Mouse (Mus musculus): Measurements from ENCODE around the gene Dapk2. TPM values are rescaled to one million over a fixed set of nuclear protein-coding genes. Genes with fewer than 3 reads are reported as not detected.

Dapk2 gene
- total and polyA plus RNA-seq, 3 experiments, result 5.6 to 5.8 (median 5.8) TPM

DNA sequence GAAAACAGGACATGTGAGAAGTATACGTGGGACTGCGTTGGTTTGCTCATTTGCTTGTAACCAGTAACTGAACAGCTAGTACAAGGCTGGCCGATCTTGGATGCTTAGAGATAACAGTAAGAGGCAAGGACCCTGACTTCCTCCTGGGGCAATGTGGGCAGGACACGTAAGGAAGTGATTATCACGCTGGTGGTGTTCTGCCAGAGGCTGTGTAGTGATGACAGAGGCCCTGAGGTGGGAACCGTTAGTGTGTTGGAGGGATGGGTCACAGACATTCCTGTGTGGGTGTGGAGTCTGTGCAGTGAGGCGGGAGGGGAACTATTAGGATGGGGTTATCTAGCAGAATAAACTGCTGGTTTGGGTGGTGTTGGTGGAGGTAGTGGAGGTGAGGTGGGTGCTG is 81.2 kb downstream of the Dapk2 start:
- TF ChIP-seq CTCF (IDR thresholded peaks at IDR 0.05), result no peak
- TF ChIP-seq EP300 (IDR thresholded peaks at IDR 0.05; ENCODE audit: insufficient read depth, low read depth, low read length), result no peak
- no peak for TF ChIP-seq POLR2A (IDR thresholded peaks at IDR 0.05; ENCODE audit: insufficient read depth, low read depth, low read length)
- Histone ChIP-seq H3K4me3 (no peak overlapping the region), H3K4me1 (ENCODE audit: control insufficient read depth, insufficient read depth, low read length) (peaks cover 25% of the 10 kb centered on the region), H3K79me2 (replicated peaks; ENCODE audit: control insufficient read depth, insufficient read depth, low read length) (no peaks in the 10 kb centered on the region), H3K9ac (ENCODE audit: low read depth, low read length) (no peak overlapping the region), H3K27me3 (ENCODE audit: control insufficient read depth, insufficient read depth, low read length) (no peaks in the 10 kb centered on the region), H3K36me3 (ENCODE audit: control insufficient read depth, insufficient read depth, low read length) (no peaks in the 10 kb centered on the region), H3K27ac (no peak overlapping the region)
- intact Hi-C loops (cut with DNase I), result loop anchor here (2.0 kb wide), 1 partner anchor 80 kb away; the partner anchor contains the start of gene Dapk2
- DNase-seq, result no peak
- 55% methylated on average over 7 of the region's 7 CpGs for WGBS

DNA sequence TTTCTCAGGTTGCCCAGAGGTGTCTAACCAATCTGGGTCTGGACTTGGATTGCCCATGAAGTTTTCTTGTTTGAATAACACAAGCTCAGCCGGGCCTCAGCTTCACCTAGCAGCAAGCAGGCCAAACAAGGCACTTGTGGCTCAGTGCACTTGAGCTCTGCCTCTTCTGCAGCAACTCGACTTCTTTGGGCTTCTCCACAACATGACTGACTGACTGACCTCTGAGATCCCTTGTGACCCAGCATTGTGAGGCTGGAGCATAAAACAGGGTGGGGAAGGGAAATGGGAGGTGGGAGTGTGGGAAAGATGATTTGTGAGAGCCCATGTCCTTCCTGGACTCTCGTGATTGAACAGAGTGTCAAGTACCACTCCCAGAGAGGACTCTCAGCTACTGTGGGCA is 81.7 kb downstream of the Dapk2 start:
- Histone ChIP-seq H3K4me1 (ENCODE audit: control insufficient read depth, insufficient read depth, low read length) (peaks cover 25% of the 10 kb centered on the region), H3K27ac (no peak overlapping the region), H3K79me2 (replicated peaks; ENCODE audit: control insufficient read depth, insufficient read depth, low read length) (no peaks in the 10 kb centered on the region), H3K36me3 (ENCODE audit: control insufficient read depth, insufficient read depth, low read length) (no peaks in the 10 kb centered on the region), H3K9ac (ENCODE audit: low read depth, low read length) (no peak overlapping the region), H3K27me3 (ENCODE audit: control insufficient read depth, insufficient read depth, low read length) (no peaks in the 10 kb centered on the region), H3K4me3 (no peak overlapping the region)
- intact Hi-C loops (cut with DNase I), result loop anchor here (2.0 kb wide), 1 partner anchor 81 kb away; the partner anchor contains the start of gene Dapk2
- no peak for DNase-seq
- TF ChIP-seq POLR2A (IDR thresholded peaks at IDR 0.05; ENCODE audit: insufficient read depth, low read depth, low read length), result no peak
- TF ChIP-seq EP300 (IDR thresholded peaks at IDR 0.05; ENCODE audit: insufficient read depth, low read depth, low read length), result no peak
- TF ChIP-seq CTCF (IDR thresholded peaks at IDR 0.05), result no peak
- WGBS, result 51% methylated on average over 3 of the region's 3 CpGs

DNA sequence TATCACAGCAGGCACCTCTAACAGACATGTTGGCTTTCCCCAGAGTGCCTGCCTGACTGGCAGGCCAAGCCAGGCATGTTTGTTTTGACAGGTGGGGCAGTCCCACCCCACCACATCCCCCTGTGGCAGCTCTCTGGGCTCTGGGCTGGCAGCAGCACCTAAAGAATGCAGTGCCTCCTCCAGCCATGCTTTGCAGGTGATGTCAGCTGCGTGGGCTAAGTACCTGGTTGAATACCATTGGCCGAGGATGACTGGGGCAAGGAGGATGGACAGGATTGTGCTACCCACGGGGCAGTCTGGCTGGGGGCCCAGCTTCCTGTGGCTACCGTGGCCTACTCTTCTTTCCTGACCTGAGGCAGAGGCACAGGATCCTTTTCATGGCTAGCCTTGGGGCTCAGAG is 82.5 kb downstream of the Dapk2 start:
- peak overlapping the region; percentile 36 for H3K27ac ChIP-seq

DNA sequence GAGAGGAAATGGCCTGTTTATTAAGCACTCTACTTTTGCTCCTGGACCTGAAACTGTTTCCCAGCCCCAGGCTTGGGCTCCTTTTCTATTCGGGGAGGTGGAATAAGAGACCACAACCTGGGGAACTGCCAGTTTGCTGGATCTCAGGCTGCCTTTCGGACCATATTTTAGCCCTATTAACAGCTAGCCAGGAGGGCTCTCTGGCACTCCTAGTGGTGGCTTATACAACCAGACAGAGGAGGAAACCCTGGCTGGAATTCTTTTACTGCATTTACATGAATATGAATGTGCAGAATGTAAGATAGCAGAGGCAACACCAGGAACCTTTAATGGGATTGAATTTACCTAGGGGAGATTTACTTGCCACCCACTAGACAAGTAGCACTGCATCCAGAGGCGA is 83.0 kb downstream of the Dapk2 start:
- WGBS, result 55% methylated on average over 3 of the region's 3 CpGs
- Histone ChIP-seq H3K27ac (peak overlapping the region; percentile 36), H3K4me1 (ENCODE audit: control insufficient read depth, insufficient read depth, low read length) (peaks cover 29% of the 10 kb centered on the region), H3K36me3 (ENCODE audit: control insufficient read depth, insufficient read depth, low read length) (peaks cover 2% of the 10 kb centered on the region; the same call in 1 of the 2 replicates), H3K27me3 (ENCODE audit: control insufficient read depth, insufficient read depth, low read length) (no peaks in the 10 kb centered on the region), H3K9ac (ENCODE audit: low read depth, low read length) (no peak overlapping the region), H3K4me3 (no peak overlapping the region), H3K79me2 (replicated peaks; ENCODE audit: control insufficient read depth, insufficient read depth, low read length) (no peaks in the 10 kb centered on the region)
- DNase-seq, result no peak
- intact Hi-C loops (cut with DNase I), result no loop called here
- TF ChIP-seq CTCF (IDR thresholded peaks at IDR 0.05), result peak; percentile 83
- TF ChIP-seq POLR2A (IDR thresholded peaks at IDR 0.05; ENCODE audit: insufficient read depth, low read depth, low read length), result no peak
- TF ChIP-seq EP300 (IDR thresholded peaks at IDR 0.05; ENCODE audit: insufficient read depth, low read depth, low read length), result 0 out of 2 replicates have a peak, but pooled peaks have one; percentile 19

More for the DNA sequence above, 82.5 kb downstream of the Dapk2 start:
- H3K9ac ChIP-seq (ENCODE audit: low read depth, low read length), result no peak overlapping the region; the same call in 1 of the 2 replicates
- intact Hi-C loops (cut with DNase I), result no loop called here
- peaks cover 25% of the 10 kb centered on the region for H3K4me1 ChIP-seq (ENCODE audit: control insufficient read depth, insufficient read depth, low read length)
- H3K4me3 ChIP-seq, result no peak overlapping the region
- H3K27me3 ChIP-seq (ENCODE audit: control insufficient read depth, insufficient read depth, low read length), result no peaks in the 10 kb centered on the region
- peaks cover 2% of the 10 kb centered on the region; the same call in 1 of the 2 replicates for H3K36me3 ChIP-seq (ENCODE audit: control insufficient read depth, insufficient read depth, low read length)
- H3K79me2 ChIP-seq (replicated peaks; ENCODE audit: control insufficient read depth, insufficient read depth, low read length), result no peaks in the 10 kb centered on the region
- 50% methylated on average over 4 of the region's 4 CpGs for WGBS
- DNase-seq, result peak in 1 of 2 experiments; percentile 31
- TF ChIP-seq POLR2A (IDR thresholded peaks at IDR 0.05; ENCODE audit: insufficient read depth, low read depth, low read length) (no peak), CTCF (IDR thresholded peaks at IDR 0.05) (no peak), EP300 (IDR thresholded peaks at IDR 0.05; ENCODE audit: insufficient read depth, low read depth, low read length) (no peak)

DNA sequence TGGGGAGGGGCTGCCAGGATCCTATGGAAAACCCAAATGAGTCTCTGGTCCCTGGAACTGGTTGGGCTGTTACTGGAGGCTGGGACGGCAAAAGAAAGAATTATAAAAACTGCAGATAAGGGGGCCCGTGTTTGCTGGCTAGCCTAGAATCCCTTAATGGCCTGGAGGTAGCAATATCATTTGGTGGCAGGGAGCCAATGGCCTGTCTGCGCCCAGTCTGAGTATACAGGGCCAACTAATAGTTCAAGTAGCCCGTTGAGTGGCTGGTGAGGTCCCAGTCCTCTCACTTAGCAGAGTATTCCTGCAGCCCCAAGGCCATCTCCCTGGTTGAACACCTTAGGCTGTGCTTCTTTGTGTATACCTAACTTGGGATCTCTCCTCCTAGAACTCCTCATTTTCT is 83.7 kb downstream of the Dapk2 start:
- Histone ChIP-seq H3K9ac (ENCODE audit: low read depth, low read length) (no peak overlapping the region), H3K79me2 (replicated peaks; ENCODE audit: control insufficient read depth, insufficient read depth, low read length) (no peaks in the 10 kb centered on the region), H3K36me3 (ENCODE audit: control insufficient read depth, insufficient read depth, low read length) (peaks cover 5% of the 10 kb centered on the region), H3K27me3 (ENCODE audit: control insufficient read depth, insufficient read depth, low read length) (no peaks in the 10 kb centered on the region), H3K4me1 (ENCODE audit: control insufficient read depth, insufficient read depth, low read length) (peaks cover 36% of the 10 kb centered on the region), H3K27ac (no peak overlapping the region), H3K4me3 (no peak overlapping the region)
- intact Hi-C loops (cut with DNase I), result loop anchor here (2.0 kb wide), 1 partner anchor 29 kb away; no protein-coding TSS in a partner anchor
- WGBS, result 51% methylated on average over 4 of the region's 4 CpGs
- TF ChIP-seq POLR2A (IDR thresholded peaks at IDR 0.05; ENCODE audit: insufficient read depth, low read depth, low read length), result no peak
- no peak for TF ChIP-seq CTCF (IDR thresholded peaks at IDR 0.05)
- no peak for TF ChIP-seq EP300 (IDR thresholded peaks at IDR 0.05; ENCODE audit: insufficient read depth, low read depth, low read length)
- no peak for DNase-seq

DNA sequence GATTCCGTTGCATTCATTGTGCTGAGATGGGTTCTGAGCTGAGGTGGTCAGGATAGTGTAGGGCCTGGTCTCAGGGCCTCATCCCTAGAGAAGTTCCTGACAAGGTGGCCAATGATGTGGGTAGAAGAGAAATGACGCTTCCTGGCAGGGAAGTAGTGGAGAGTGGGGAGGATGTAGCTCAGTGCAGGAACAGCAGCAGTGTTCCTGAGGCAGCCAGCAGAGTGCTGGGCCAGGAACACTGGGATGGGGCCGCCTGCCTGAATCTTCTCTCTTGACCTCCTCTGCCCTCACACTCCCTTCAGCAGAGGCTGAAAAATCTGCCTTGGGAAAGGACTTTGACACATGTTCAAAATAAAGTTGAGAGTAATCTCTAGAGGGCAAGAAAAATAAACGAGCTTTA is 85.2 kb downstream of the Dapk2 start:
- H3K27ac ChIP-seq, result peak overlapping the region; percentile 67
- 0 out of 2 replicates have a peak, but pooled peaks have one; percentile 17 for TF ChIP-seq CTCF (IDR thresholded peaks at IDR 0.05)
- TF ChIP-seq EP300 (IDR thresholded peaks at IDR 0.05; ENCODE audit: insufficient read depth, low read depth, low read length), result 0 out of 2 replicates have a peak, but pooled peaks have one; percentile 44
- no peak for TF ChIP-seq POLR2A (IDR thresholded peaks at IDR 0.05; ENCODE audit: insufficient read depth, low read depth, low read length)
- no peaks in the 10 kb centered on the region for H3K79me2 ChIP-seq (replicated peaks; ENCODE audit: control insufficient read depth, insufficient read depth, low read length)
- no peaks in the 10 kb centered on the region for H3K27me3 ChIP-seq (ENCODE audit: control insufficient read depth, insufficient read depth, low read length)
- WGBS, result 50% methylated on average over 4 of the region's 4 CpGs
- no peak overlapping the region for H3K9ac ChIP-seq (ENCODE audit: low read depth, low read length)
- peaks cover 5% of the 10 kb centered on the region for H3K36me3 ChIP-seq (ENCODE audit: control insufficient read depth, insufficient read depth, low read length)
- DNase-seq, result peak; percentile 54 to 64
- peaks cover 36% of the 10 kb centered on the region for H3K4me1 ChIP-seq (ENCODE audit: control insufficient read depth, insufficient read depth, low read length)
- intact Hi-C loops (cut with DNase I), result loop anchor here (2.0 kb wide), 1 partner anchor 30 kb away; no protein-coding TSS in a partner anchor
- no peak overlapping the region for H3K4me3 ChIP-seq
